Mouse (Mus musculus) MEL (cell line): Measurements from ENCODE around the gene Kalrn. TPM values are rescaled to one million over a fixed set of nuclear protein-coding genes. Genes with fewer than 3 reads are reported as not detected.

Source experiments
- DNase-seq: peaks from one replicate; pipeline ENCODE4 v3.0.0; 2011; ENCODE audit warnings: low read depth, low spot score
- H3K27ac ChIP-seq: 2 replicates; pipeline ENCODE4 v1.5.1; 2012; ENCODE audit warnings: low read depth, mild to moderate bottlenecking, control low read depth, low read length, moderate library complexity; ENCODE audit not compliant: control insufficient read depth
- H3K27me3 ChIP-seq, 2 experiments: fragments of 150-350 bp in 1 of 2; sonication (generic) in 1 of 2; 2 replicates each; pipeline ENCODE4 v1.6.1; 2012; ENCODE audit warnings: low read length in 2 of 2, mild to moderate bottlenecking in 2 of 2, improper control_type of control experiment in 1 of 2, moderate library complexity in 1 of 2; ENCODE audit not compliant: insufficient read depth in 2 of 2, control insufficient read depth in 1 of 2
- H3K36me3 ChIP-seq, 2 experiments: 2 replicates each; pipeline ENCODE4 v1.6.1; 2012 to 2014; ENCODE audit warnings: low read length in 2 of 2, improper control_type of control experiment in 1 of 2, inconsistent platforms in 1 of 2, mild to moderate bottlenecking in 1 of 2; ENCODE audit not compliant: insufficient read depth in 2 of 2, control insufficient read depth in 1 of 2
- H3K4me1 ChIP-seq, 2 experiments: fragments of 150-350 bp in 1 of 2; sonication (generic) in 1 of 2; 2 replicates each; pipeline ENCODE4 v1.6.1; 2012; ENCODE audit warnings: low read length in 2 of 2, improper control_type of control experiment in 1 of 2, mild to moderate bottlenecking in 1 of 2; ENCODE audit not compliant: insufficient read depth in 2 of 2, control insufficient read depth in 1 of 2
- H3K4me3 ChIP-seq, 2 experiments: fragments of 150-350 bp in 1 of 2; sonication (generic) in 1 of 2; 2 replicates each; pipeline ENCODE4 v1.5.1; 2012; ENCODE audit warnings: low read depth in 2 of 2, low read length in 2 of 2, mild to moderate bottlenecking in 2 of 2, moderate library complexity in 2 of 2, control low read depth in 1 of 2, improper control_type of control experiment in 1 of 2; ENCODE audit not compliant: control insufficient read depth in 1 of 2, insufficient read depth in 1 of 2
- H3K79me2 ChIP-seq: 2 replicates; pipeline ENCODE4 v1.6.1; 2012; ENCODE audit warnings: mild to moderate bottlenecking, low read length, moderate library complexity; ENCODE audit not compliant: control insufficient read depth, poor library complexity, insufficient read depth
- H3K9ac ChIP-seq: 2 replicates; pipeline ENCODE4 v1.6.1; 2012; ENCODE audit warnings: low read depth, mild to moderate bottlenecking, control low read depth, low read length, moderate library complexity; ENCODE audit not compliant: control insufficient read depth, poor library complexity, severe bottlenecking
- H3K9me3 ChIP-seq: fragments of 150-350 bp; sonication (generic); replicated peaks from 2 replicates; pipeline ENCODE4 v1.6.1; 2012; ENCODE audit warnings: mild to moderate bottlenecking, low read length, improper control_type of control experiment, moderate library complexity; ENCODE audit not compliant: insufficient read depth
- BHLHE40 ChIP-seq: IDR thresholded peaks from 2 replicates; pipeline ENCODE4 v1.6.1; 2012; ENCODE audit warnings: low read depth, mild to moderate bottlenecking, inconsistent platforms, low read length, improper control_type of control experiment, borderline replicate concordance
- CTCF ChIP-seq, 3 experiments: IDR thresholded peaks in 2 of 3; conservative IDR thresholded peaks in 1 of 3; 2 replicates each; pipeline ENCODE4 v1.5.1; 2011 to 2012; ENCODE audit warnings: low read length in 3 of 3, low read depth in 2 of 3, mild to moderate bottlenecking in 2 of 3, improper control_type of control experiment in 1 of 3, inconsistent platforms in 1 of 3, mixed read lengths in 1 of 3, moderate library complexity in 1 of 3; ENCODE audit not compliant: control insufficient read depth in 1 of 3, insufficient read depth in 1 of 3, poor library complexity in 1 of 3, severe bottlenecking in 1 of 3
- ETS1 ChIP-seq: IDR thresholded peaks from 2 replicates; pipeline ENCODE4 v1.6.1; 2012; ENCODE audit warnings: low read depth, mild to moderate bottlenecking, inconsistent platforms, low read length, improper control_type of control experiment, moderate library complexity
- GATA1 ChIP-seq: IDR thresholded peaks from 2 replicates; pipeline ENCODE4 v1.6.1; 2011; ENCODE audit warnings: low read depth, low read length, improper control_type of control experiment
- JUND ChIP-seq: IDR thresholded peaks from 2 replicates; pipeline ENCODE4 v1.6.1; 2011; ENCODE audit warnings: low read depth, mild to moderate bottlenecking, improper control_type of control experiment, low read length
- NELFE ChIP-seq: IDR thresholded peaks from 2 replicates; pipeline ENCODE4 v1.6.1; 2011; ENCODE audit warnings: low read depth, low read length, improper control_type of control experiment
- POLR2AphosphoS2 ChIP-seq: IDR thresholded peaks from 2 replicates; pipeline ENCODE4 v1.6.1; 2011; ENCODE audit warnings: low read length, improper control_type of control experiment
- POLR2AphosphoS5 ChIP-seq: IDR thresholded peaks from 2 replicates; pipeline ENCODE4 v1.6.1; 2012; ENCODE audit warnings: low read depth, borderline replicate concordance, mild to moderate bottlenecking, inconsistent platforms, low read length, moderate library complexity, mixed read lengths
- RCOR1 ChIP-seq: IDR thresholded peaks from 2 replicates; pipeline ENCODE4 v1.6.1; 2012; ENCODE audit warnings: low read depth, mild to moderate bottlenecking, inconsistent platforms, low read length, improper control_type of control experiment
- USF1 ChIP-seq: IDR thresholded peaks from 2 replicates; pipeline ENCODE4 v1.6.1; 2014; ENCODE audit warnings: low read depth, mild to moderate bottlenecking, inconsistent platforms, low read length, improper control_type of control experiment, moderate library complexity
- USF2 ChIP-seq, 2 experiments: IDR thresholded peaks; 2 replicates each; pipeline ENCODE4 v1.6.1; 2011 to 2012; ENCODE audit warnings: improper control_type of control experiment in 2 of 2, low read length in 2 of 2, borderline replicate concordance in 1 of 2, inconsistent platforms in 1 of 2, low read depth in 1 of 2, mild to moderate bottlenecking in 1 of 2; ENCODE audit not compliant: insufficient read depth in 1 of 2
- ZC3H11A ChIP-seq: IDR thresholded peaks from 2 replicates; pipeline ENCODE4 v1.6.1; 2012; ENCODE audit warnings: low read depth, mild to moderate bottlenecking, inconsistent platforms, low read length, improper control_type of control experiment
- ZKSCAN1 ChIP-seq: IDR thresholded peaks from 2 replicates; pipeline ENCODE4 v1.6.1; 2012; ENCODE audit warnings: low read depth, mild to moderate bottlenecking, inconsistent platforms, low read length, improper control_type of control experiment, moderate library complexity
- ZMIZ1 ChIP-seq: IDR thresholded peaks from 2 replicates; pipeline ENCODE4 v1.6.1; 2012; ENCODE audit warnings: low read depth, mild to moderate bottlenecking, inconsistent platforms, low read length, improper control_type of control experiment, moderate library complexity
- ZNF384 ChIP-seq: IDR thresholded peaks from 2 replicates; pipeline ENCODE4 v1.6.1; 2012; ENCODE audit warnings: low read depth, mild to moderate bottlenecking, inconsistent platforms, low read length, improper control_type of control experiment
- polyA plus RNA-seq, 2 experiments: library from polyadenylated mRNA; stranded (reverse) in 1 of 2; unstranded in 1 of 2; fragments of >175 nt in 1 of 2; fragments of >200 nt in 1 of 2; gene quantifications; 2 replicates each; pipeline versions ENCODE4 v1.2.1 to v1.2.4; 2012; ENCODE audit warnings: low replicate concordance in 2 of 2, low read depth in 1 of 2; ENCODE audit not compliant: insufficient read length in 2 of 2, insufficient read depth in 1 of 2, missing spikeins in 1 of 2
- total RNA-seq: library from RNA; depleted of rRNA; stranded (reverse); fragments of 300-350 nt; gene quantifications from 2 replicates; pipeline ENCODE4 v1.2.3, GENCODE M21; 2012

Kalrn gene
- total and polyA plus RNA-seq, 3 experiments = 10.4 to 11.8 TPM; not detected in 1

- Histone ChIP-seq H3K4me3 (no peak overlapping the region), H3K27me3 (no peaks in the 10 kb centered on the region), H3K36me3 (no peaks in the 10 kb centered on the region), H3K4me1 (no peaks in the 10 kb centered on the region), H3K79me2 (no peaks in the 10 kb centered on the region), H3K9me3 (no peaks in the 10 kb centered on the region), H3K27ac (no peak overlapping the region), H3K9ac (no peak overlapping the region)
- DNase-seq = no peak
- no peak for TF ChIP-seq RCOR1
- 0 out of 6 replicates have a peak, but pooled peaks of 1 of the 3 experiments have one; percentile 3 for TF ChIP-seq CTCF (IDR thresholded peaks at IDR 0.05 in 2 of 3, conservative IDR thresholded peaks at IDR 0.05 in 1 of 3; ENCODE audit: control insufficient read depth in 1 of 3, insufficient read depth in 1 of 3, low read depth in 2 of 3, low read length in 3 of 3, poor library complexity in 1 of 3, severe bottlenecking in 1 of 3)
- TF ChIP-seq POLR2AphosphoS2 = no peak
- TF ChIP-seq POLR2AphosphoS5 = no peak
- no peak for TF ChIP-seq GATA1
- no peak for TF ChIP-seq USF2 (IDR thresholded peaks at IDR 0.05; ENCODE audit: borderline replicate concordance in 1 of 2, insufficient read depth in 1 of 2, low read depth in 1 of 2, low read length in 2 of 2)
- TF ChIP-seq JUND = no peak
- TF ChIP-seq BHLHE40 = no peak
Measured at GRCm38 (mm10) chr16:34579671-34580326, 6.5 kb upstream of the Kalrn start.

GRCm38 (mm10) chr16:34573856-34574491 is 642 bp upstream of the Kalrn start:
- Histone ChIP-seq H3K9me3 (no peaks in the 10 kb centered on the region), H3K9ac (no peak overlapping the region), H3K27ac (no peak overlapping the region), H3K4me3 (no peak overlapping the region), H3K27me3 (no peaks in the 10 kb centered on the region), H3K4me1 (no peaks in the 10 kb centered on the region), H3K79me2 (no peaks in the 10 kb centered on the region), H3K36me3 (no peaks in the 10 kb centered on the region)
- TF ChIP-seq ZNF384 (no peak), NELFE (no peak), USF1 (no peak), ZMIZ1 (no peak)
- DNase-seq = no peak

GRCm38 (mm10) chr16:34572406-34573150 is 754 bp downstream of the Kalrn start:
- no peaks in the 10 kb centered on the region for H3K36me3 ChIP-seq
- H3K4me1 ChIP-seq = no peaks in the 10 kb centered on the region
- H3K4me3 ChIP-seq = no peak overlapping the region
- no peak overlapping the region for H3K27ac ChIP-seq
- DNase-seq = no peak
- no peaks in the 10 kb centered on the region for H3K9me3 ChIP-seq
- TF ChIP-seq ZKSCAN1 = no peak
- no peak for TF ChIP-seq ZC3H11A
- TF ChIP-seq ETS1 = no peak
- H3K9ac ChIP-seq = no peak overlapping the region
- no peaks in the 10 kb centered on the region for H3K27me3 ChIP-seq
- no peaks in the 10 kb centered on the region for H3K79me2 ChIP-seq
